Mouse (Mus musculus) ovary, adult 18-20 months (tissue): ENCODE measurements around the gene 1700012B09Rik.

ENCODE experiments used
- DNase-seq: peaks from one replicate; pipeline ENCODE4 v3.0.0; 2022; ENCODE audit warnings: low spot score, mixed read lengths

Gene 1700012B09Rik

GRCm38 (mm10) chr9:14730941-14731541, 39.8 kb downstream of the 1700012B09Rik start:
- DNase-seq: no peak

GRCm38 (mm10) chr9:14728365-14728764, 42.5 kb downstream of the 1700012B09Rik start:
- no peak for DNase-seq

- no peak for DNase-seq
These were observed 44.2 kb downstream of the 1700012B09Rik start for GRCm38 (mm10) chr9:14726629-14727028.

- no peak for DNase-seq
These were observed 44.8 kb downstream of the 1700012B09Rik start for GRCm38 (mm10) chr9:14726005-14726404.

- DNase-seq: no peak
These were observed 45.9 kb downstream of the 1700012B09Rik start for GRCm38 (mm10) chr9:14724755-14725420.

GRCm38 (mm10) chr9:14721610-14722009, 49.2 kb downstream of the 1700012B09Rik start:
- DNase-seq: no peak

GRCm38 (mm10) chr9:14720384-14720783, 50.4 kb downstream of the 1700012B09Rik start:
- DNase-seq: no peak

GRCm38 (mm10) chr9:14718332-14718691, 52.5 kb downstream of the 1700012B09Rik start:
- no peak for DNase-seq

GRCm38 (mm10) chr9:14717689-14718331, 53.0 kb downstream of the 1700012B09Rik start:
- DNase-seq: no peak

GRCm38 (mm10) chr9:14715258-14715657, 55.6 kb downstream of the 1700012B09Rik start:
- no peak for DNase-seq

GRCm38 (mm10) chr9:14710910-14711309, 59.9 kb downstream of the 1700012B09Rik start:
- DNase-seq: no peak
